Mouse (Mus musculus) heart, postnatal 10 days (tissue): ENCODE measurements around the gene Gimap9. TPM values are rescaled to one million over a fixed set of nuclear protein-coding genes. Genes with fewer than 3 reads are reported as not detected.

ENCODE experiments used
- DNase-seq, 2 experiments: peaks; one replicate each; pipeline ENCODE4 v3.0.0; 2021
- intact Hi-C: fragments of 180-260 bp; cut with DNase I; formaldehyde crosslinking; loops from one replicate; pipeline ENCODE4 v1.15.1; 2025
- total RNA-seq, 2 experiments: library from RNA; stranded (reverse); gene quantifications; 2 replicates each; pipeline ENCODE4 v1.2.3; 2021

The Gimap9 gene
- total RNA-seq, 2 experiments from 2014 or later = 6.0 to 7.5 TPM

GRCm38 (mm10) chr6:48685251-48685650, 9.3 kb downstream of the Gimap9 start:
- no peak for DNase-seq
- intact Hi-C loops = loop anchor here (2.0 kb wide), 1 partner anchor 62 kb away; the partner anchor contains the start of gene Gimap5

- intact Hi-C loops = loop anchor here (1.0 to 2.0 kb wide), 2 partner anchors 11 to 61 kb away; partner anchors contain the start of gene Gimap5
- no peak for DNase-seq
Observed at GRCm38 (mm10) chr6:48685694-48686665, 10.1 kb downstream of the Gimap9 start.

GRCm38 (mm10) chr6:48687077-48687476, 11.1 kb downstream of the Gimap9 start:
- DNase-seq = no peak
- intact Hi-C loops = no loop called here

- DNase-seq = no peak
- intact Hi-C loops = no loop called here
Observed at GRCm38 (mm10) chr6:48689320-48689719, 13.4 kb downstream of the Gimap9 start.

- intact Hi-C loops = no loop called here
- DNase-seq = no peak
Observed at GRCm38 (mm10) chr6:48692962-48693361, 17.0 kb downstream of the Gimap9 start.

GRCm38 (mm10) chr6:48696830-48697554, 21.1 kb downstream of the Gimap9 start:
- intact Hi-C loops = loop anchor here (1.0 kb wide), 1 partner anchor 11 kb away; no protein-coding TSS in a partner anchor
- no peak for DNase-seq

- intact Hi-C loops = loop anchor here (1.0 kb wide), 1 partner anchor 11 kb away; no protein-coding TSS in a partner anchor
- no peak for DNase-seq
Observed at GRCm38 (mm10) chr6:48697555-48697930, 21.6 kb downstream of the Gimap9 start.

GRCm38 (mm10) chr6:48698066-48698856, 22.3 kb downstream of the Gimap9 start:
- intact Hi-C loops = no loop called here
- DNase-seq = no peak

- intact Hi-C loops = no loop called here
- no peak for DNase-seq
Observed at GRCm38 (mm10) chr6:48698888-48699287, 23.0 kb downstream of the Gimap9 start.

GRCm38 (mm10) chr6:48700251-48701075, 24.5 kb downstream of the Gimap9 start:
- DNase-seq = peak; percentile 56 to 60
- intact Hi-C loops = no loop called here

- no peak for DNase-seq
- intact Hi-C loops = no loop called here
Observed at GRCm38 (mm10) chr6:48702146-48702545, 26.2 kb downstream of the Gimap9 start.

- no peak for DNase-seq
- intact Hi-C loops = no loop called here
Observed at GRCm38 (mm10) chr6:48702601-48703000, 26.7 kb downstream of the Gimap9 start.

GRCm38 (mm10) chr6:48704146-48704545, 28.2 kb downstream of the Gimap9 start:
- intact Hi-C loops = no loop called here
- DNase-seq = no peak

- DNase-seq = no peak
- intact Hi-C loops = loop anchor here (2.0 kb wide), 2 partner anchors 41 to 59 kb away; partner anchors contain the start of genes Gimap5 and Gimap8
Observed at GRCm38 (mm10) chr6:48706130-48706529, 30.2 kb downstream of the Gimap9 start.

GRCm38 (mm10) chr6:48718455-48718854, 42.5 kb downstream of the Gimap9 start, which contains the start of the genes Gm28053 and Gimap7:
Gene Gm28053 (plus strand): TSS chr6:48718607.
Gene Gimap7 (plus strand): TSS chr6:48718621.
- intact Hi-C loops = no loop called here
- DNase-seq = no peak

GRCm38 (mm10) chr6:48720326-48720725, 44.4 kb downstream of the Gimap9 start:
- intact Hi-C loops = no loop called here

GRCm38 (mm10) chr6:48723468-48723867, 47.5 kb downstream of the Gimap9 start:
- no peak for DNase-seq
- intact Hi-C loops = no loop called here

More at GRCm38 (mm10) chr6:48720326-48720725, 44.4 kb downstream of the Gimap9 start:
- DNase-seq = no peak

GRCm38 (mm10) chr6:48725476-48725875, 49.5 kb downstream of the Gimap9 start:
- intact Hi-C loops = no loop called here
- peak; percentile 86 to 88 for DNase-seq

GRCm38 (mm10) chr6:48727761-48728160, 51.8 kb downstream of the Gimap9 start:
- DNase-seq = no peak
- intact Hi-C loops = no loop called here
